Mouse (Mus musculus) hindlimb bud, embryonic 11.5 days (tissue): ENCODE data around the gene Sox10.

Source experiments
- DNase-seq: peaks from one replicate; pipeline ENCODE4 v3.0.0-alpha.2; 2012; ENCODE audit warnings: low read depth, low spot score; ENCODE audit errors: extremely low spot score

Sox10 gene

DNA sequence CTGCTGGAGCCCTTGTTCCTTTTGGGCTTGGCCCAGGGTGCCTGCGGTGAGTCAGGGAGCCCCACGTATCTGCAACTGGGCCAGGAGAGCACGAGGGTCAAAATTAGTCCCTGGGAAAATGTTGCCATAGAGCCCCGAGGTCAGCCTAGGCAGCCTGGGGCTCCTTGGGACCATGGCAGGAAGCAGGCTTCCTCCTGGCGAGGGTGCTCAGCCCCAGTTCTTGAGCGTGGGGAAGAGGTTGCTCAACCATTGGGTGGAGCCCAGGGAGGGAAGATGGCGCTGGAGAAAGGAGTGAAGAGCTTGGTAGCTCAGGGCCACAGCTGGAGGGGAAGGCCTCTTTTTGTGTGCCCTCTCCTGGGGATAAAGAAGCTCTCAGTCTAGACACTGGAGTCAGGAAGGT is 2.7 kb downstream of the Sox10 start:
- DNase-seq = no peak

DNA sequence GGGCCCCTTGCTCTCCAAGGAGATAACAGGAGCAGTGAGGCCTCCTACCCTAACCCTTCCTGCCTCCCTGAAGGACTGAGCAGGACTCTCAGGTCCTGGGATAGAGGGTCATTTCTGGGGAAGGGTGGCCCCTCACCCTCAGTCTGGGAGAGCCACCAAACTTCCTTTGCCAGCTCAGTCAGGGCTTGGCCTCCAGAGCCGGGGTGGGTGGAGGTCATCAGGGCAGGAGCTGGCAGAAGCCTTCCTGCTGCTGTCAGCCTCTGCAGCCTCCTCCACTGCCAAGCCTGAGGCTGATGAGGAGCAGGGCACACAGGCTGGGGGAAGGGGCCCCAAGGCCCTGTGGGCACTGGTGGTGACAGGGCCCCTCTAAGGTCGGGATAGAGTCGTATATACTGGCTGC is 9.5 kb downstream of the Sox10 start:
- no peak for DNase-seq

DNA sequence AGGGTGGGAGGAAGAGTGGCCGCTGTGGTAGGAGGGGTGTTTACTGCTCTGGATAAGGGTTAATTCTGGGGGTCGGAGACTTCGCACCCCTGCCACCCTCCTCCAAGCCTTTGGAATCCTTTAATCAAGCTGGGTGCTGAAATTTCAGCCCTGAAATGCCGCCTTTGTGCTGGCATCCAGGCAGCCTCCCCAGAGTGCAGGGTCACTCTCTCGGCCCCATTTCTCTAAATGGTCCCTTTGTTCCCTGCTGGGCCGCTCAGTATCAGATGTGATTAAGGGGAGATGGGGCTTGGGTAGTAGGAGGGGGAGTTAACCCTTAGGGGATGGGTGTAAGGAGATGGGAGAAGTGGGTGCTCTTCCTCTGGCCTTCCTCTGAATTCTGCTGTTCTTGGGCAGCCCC is 12.3 kb downstream of the Sox10 start:
- no peak for DNase-seq

DNA sequence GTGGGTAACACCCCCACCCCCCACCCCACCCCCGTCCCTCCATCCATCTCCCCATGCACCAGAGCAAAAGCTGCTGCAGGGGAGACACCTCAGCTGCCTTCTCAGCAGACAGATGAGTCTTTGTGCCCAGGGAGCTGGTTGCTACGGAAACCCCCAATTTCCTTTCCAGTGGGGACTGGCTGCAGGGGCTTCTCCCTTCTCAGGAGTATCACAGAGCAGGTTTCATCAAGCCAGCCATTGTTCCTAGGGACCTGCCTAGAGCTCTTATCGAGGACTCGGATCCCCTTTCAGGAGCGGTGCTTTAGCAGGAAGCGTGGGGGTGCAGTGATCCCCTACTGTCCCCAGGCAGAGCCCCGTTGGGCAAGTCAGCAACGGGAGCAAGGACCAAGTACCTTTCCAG is 13.2 kb downstream of the Sox10 start:
- DNase-seq = no peak

DNA sequence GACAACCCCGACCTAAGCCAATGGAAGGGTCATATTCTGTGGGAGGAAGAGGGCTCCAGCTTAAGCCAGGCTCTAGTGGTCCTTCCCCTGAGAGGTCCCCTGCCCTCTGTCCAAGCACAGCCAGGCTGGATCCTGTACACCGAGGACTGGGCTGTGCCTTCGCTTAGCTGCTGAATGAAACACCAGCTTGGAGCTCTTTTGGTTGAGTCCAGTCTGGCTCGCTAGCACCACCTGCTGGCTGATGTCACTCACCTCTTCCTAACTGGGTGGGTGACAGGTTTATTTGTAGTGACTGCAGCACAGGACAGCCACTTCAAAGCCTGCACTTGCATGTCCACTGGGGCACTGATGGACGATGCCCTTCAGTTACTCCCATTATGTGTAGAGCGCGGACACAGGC is 16.5 kb downstream of the Sox10 start:
- DNase-seq = peak; percentile 70

DNA sequence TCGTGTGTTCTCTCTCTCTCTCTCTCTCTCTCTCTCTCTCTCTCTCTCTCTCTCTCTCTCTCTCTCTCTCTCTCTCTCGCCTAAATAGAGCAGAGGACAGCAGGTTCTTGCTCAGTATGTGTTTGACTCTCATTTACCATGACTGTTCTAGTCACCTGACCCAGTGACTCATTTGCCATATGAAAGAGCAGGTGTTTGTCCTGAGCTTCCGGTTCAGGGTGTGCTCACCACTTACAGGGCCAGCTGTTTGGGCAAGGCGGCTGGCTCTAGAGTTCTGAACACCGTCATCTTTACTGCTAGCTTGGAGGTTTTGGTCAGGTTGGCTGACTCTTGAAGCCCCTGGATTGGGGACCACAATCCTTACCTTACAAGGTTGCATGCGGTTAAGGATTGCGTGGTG is 19.5 kb downstream of the Sox10 start:
- no peak for DNase-seq

DNA sequence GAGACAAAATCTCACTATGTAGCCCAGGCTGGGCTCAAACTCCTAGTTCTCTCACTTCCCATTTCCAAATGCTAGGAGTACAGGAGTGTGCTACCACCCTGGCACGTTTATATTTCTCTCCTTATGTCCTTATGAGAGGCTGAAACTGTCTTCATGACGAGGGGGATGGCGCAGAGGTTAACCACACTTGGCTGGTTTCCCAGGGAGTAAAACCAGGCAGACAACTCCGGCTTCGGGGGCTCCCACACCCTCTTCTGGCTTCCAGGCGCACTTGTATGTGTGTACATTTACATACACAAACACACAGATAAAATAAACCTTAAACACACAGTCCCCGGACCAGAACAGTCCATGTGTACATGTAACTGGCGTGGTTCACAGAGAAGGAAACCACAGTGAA is 21.0 kb downstream of the Sox10 start:
- DNase-seq = no peak

DNA sequence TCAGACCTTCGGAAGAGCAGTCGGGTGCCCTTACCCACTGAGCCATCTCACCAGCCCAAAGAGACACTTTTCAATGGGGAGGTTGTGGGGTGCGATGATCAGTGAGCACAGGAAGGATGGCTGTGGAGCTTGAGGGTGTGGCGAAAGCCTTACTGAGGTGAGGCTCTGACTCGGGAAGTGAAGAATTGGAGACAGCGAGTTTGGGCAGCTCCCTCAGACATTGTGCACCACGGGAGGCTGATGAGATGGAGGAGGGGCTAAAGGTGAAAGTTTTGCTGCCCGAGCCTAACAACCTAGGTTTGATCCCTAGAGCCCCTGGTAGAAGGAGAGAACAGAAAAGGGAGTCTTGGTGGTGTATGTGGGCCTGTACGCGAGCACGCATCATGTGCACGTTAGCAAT is 21.7 kb downstream of the Sox10 start:
- DNase-seq = no peak

DNA sequence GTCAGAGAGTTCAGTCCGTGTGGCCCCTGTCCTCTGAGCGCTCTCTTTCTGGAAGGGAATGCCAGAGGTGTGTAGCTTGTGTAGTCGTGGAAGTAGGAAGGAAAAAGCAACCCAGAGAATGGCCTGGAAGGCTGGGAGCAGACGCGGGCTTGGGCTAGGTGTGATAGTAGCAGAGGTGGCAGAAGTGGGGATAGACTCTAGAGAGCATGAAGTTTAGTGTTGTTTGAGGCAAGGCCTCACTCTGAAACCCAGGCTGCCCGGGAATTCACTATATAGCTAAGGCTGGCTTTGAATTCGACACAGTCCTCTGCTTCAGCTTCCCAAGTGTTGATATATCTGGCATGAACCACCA is 23.5 kb downstream of the Sox10 start:
- DNase-seq = no peak

DNA sequence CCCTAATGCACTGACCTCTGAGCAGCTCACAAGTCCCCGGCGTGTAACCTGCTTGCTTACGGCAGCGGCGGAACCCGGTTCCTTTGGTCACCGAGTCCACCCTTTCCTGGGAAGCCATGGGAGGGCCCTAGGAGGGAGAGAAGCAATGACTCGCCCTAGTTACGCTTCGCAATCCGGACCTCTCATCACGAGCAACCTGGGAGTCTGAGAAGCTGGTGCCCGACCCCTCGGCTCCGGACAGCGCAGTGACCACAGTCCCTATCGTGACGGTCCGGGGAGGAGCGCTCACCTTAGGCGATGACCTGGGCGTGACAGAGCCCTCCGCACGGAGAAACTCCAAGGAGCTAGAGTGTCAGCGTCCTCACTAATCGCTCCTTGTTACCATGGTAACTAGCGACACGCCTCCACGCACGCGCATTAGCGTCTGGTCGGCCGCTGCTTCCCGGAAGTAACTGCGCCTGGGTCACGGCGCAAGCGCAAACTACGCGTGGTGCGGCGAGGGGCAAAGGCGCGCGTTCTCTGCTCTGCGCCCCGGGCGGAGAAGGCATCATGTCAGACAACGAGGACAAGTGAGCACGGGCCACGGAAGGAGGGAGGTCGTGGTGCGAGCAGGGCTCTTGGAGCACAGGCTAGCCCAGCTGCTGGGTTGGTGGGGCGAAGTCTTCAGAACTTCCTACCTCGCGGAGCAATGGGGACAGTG is 24.0 kb downstream of the Sox10 start, which contains the start of the genes Polr2f and 1700088E04Rik:
Gene Polr2f, plus strand, starts transcription at position 144 of the 700 bp plus-strand sequence.
Gene 1700088E04Rik, minus strand, starts transcription at position 388 of the 700 bp plus-strand sequence.
- DNase-seq = peak; percentile 90

DNA sequence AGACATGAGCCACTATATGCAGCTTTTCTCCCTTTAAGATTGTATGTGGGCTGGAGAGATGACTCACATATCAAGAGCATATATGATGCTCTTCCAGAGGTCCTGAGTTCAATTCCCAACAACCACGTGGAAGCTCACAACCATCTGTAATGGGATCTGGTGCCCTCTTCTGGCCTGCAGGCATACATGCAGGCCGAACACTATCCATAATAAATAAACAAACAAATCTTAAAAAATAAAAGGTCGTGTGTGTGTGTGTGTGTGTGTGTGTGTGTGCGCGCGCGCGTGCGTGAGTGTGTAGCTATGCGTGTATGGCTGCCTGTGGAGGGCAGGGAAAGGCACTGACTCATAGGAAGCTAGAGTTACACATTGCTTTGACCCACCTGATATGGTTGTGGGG is 25.4 kb downstream of the Sox10 start:
- no peak for DNase-seq

DNA sequence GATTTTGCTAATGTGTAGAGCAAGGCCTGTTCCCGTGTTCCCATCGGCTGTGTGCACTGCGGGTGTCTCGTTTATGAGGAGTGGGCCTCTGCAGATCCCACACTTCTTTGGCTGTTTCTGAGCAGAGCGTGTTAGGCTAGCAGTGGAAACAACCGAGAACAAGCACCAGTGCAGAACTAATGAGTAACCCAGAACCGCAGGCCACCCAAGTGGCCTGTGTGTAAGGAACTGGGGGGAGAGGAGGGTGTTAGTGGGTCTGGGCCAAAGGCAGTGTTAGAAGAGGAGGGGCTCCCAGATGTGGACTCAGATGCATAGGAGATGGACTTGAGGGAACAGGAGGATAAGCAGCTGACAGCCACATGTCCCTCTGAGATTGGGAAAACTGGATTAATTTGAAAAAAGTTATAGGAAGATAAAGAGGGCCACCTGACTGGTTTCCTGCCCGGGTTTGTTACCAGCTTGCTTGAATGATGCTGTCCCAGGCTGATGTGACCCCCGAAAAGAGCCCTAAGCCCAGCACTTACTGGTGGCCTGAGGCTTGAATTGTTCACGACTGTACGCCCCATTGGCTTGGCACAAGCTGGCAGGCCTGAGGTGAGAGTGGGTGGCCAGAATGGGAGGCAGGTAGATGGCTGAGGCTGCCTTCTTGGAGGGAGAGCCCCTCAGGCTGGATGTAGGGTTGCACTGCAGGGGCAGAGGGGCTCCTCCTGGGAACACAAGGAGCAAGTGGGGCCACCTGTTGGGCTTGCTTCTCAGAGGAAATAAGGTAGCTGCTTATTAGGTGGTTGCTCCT is 29.1 kb downstream of the Sox10 start:
- no peak for DNase-seq

DNA sequence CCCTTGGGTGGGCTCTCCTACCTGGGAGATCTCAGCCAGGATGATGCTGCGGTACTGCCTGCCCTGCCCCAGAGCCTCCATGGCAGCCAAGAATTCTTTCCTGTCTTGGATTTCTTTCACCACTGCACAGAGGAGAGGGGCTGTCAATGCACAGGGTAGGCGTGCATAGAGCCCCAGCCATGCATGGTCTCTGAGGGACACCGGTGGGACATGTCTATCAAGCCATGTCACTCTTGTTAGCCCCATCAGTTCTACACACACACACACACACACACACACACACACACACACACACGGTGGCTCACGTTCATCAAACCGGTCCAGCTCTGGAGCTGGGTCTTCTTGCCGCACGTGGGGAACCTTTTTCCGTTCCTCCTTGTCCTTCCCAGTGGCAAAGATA is 29.7 kb downstream of the Sox10 start:
- DNase-seq = no peak

DNA sequence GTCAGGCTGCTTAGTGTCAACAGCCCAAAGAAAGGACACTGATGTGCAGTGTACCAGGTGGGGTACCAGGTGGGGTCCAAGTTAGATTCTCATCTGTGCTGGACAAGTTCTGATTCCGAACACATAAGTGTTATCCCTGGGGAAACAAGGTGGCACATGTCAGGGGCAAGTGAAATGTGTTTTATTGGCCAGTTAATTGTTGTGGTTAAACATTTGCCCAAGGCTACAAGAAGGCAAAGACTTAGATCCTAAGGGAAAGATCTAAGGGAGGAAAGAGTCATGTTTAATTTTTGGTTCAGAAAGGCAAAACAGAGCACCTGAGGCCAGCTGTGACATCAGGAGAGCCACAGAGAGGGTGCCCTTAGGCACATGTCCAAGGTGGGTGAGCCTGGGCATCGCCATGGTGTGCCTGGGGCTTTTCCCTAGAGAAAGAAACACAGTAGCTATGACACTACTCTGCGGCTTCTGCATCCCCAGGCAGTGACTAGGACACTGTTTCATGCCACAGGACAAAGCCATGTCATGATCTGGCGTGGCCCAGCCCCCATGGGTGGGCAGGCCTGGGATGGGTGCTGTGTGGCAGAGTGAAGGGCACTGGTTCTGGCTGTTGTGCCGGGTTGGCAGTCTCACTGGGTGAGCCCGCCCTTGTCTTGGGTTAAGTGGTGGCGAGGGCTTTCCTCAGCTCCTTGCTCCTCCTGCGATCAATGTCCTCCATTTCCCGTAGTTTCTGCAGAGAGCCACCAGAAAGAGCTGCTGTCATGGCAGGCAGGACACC is 30.4 kb downstream of the Sox10 start:
- DNase-seq = no peak

DNA sequence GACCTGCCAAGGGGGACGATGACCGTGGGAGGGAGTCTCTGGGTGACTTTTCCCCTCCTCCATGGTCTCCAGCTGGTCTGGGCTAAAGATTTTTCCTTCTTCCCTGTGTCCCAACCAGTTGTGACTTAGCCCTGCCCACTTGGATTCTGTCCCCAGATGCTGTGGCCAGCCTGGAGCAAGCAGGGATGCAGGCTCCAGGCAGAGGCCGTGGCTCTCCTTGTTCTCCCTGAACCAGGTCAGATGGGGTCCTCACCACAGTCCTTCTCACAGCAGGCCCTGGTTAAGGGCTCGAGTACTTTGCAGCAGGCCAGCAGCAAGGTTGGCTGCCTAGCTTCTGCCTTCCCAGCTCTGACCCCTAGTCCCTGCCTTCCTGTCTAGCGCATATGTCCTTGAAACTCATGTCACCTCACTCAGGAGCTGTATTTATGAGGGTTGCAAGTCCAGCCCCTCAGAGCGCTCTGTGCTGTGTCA is 31.8 kb downstream of the Sox10 start:
- DNase-seq = no peak

DNA sequence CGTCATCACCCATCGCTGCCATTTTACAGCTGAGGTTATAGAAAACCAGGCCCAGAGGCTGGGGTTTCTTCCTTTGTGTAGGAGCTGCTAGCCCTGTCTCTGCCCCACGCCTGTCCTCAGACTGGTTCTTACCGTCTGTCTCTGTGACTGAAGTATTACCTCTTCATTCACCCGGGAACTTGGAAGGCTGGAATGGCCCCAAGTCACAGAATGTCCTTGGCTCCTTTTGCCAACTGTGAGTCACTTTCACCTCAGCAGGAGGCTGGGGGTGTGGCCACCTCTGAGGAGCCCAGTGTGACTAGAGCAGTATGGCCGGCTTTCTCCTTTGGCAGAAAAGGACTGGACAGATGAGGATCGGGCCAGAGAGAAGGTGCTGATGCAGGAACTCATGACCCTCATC is 33.6 kb downstream of the Sox10 start:
- no peak for DNase-seq

DNA sequence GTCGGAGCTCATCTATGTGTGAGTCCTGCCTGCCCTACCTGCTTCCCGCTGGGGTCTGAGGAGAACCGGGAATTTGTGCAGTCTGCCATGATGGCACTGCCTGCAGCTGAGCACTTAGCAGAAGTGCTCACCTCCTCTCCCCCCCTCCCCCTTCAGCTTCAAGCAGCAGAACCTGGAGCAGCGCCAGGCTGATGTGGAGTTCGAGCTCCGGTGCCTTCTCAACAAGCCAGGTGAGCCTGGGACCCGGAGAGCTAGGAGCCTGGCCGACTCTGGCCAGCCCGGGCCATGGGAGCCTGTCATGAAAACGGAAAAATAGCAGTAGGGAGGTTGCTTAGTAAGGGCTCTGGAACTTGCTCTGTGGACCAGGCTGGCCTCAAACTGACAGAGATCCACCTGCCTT is 34.3 kb downstream of the Sox10 start:
- DNase-seq = no peak

DNA sequence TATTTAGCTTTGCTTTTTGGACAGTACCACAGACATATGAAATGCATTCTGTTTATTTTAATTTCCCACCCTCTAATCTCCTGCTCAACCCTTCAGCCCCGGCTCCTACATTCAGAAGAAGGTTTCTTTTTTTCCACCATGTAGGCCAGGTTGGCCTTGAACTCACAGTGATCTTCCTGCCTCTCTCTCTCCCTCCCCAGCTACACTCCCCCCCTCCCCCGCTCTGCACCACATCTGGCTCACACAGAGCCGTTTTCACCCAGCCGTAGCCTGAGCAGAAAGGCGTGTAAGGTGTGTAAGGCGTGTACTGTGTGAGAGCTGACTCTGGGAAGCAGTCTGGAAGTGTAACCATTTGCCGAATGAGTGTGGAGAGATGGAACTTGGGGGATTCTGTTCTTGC is 35.7 kb downstream of the Sox10 start:
- no peak for DNase-seq

DNA sequence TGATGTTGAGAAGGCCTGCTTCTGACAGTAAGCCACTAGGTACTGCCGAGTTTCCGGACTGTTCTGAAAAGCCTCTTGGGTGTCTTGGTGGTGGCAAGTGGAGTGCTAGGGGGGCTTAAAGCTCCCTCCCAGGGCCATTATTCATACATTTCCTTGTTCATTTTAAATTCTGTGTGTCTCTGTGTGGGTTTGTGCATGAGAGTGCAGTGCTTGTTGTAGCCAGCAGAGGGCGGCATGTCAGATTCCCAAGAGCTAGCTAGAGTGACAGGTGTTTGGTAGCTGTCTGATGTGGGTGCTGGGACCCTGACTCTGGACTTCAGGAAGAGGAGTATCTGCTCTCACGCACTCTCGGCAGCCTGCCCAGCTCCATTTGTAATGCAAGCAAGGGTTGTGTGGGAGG is 36.8 kb downstream of the Sox10 start:
- DNase-seq = no peak

DNA sequence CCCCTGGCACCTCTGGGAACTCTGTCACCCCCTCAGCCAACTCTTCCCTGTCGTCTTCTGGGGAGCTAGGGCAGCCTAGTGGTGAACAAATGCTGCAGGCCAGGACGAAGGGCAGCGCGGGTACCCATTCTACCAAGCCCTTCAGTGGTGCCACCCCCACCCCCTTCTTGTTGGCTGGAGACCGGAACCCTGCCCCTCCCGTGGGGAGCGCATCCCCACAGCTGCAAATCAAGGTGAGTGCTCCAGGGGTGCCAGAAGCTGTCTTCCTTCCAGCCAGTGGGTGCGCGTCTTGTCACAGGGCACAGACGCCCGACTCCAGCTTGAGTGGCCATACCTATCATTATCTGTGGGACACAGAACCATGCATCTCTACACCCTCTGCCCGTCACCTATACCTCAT is 37.9 kb downstream of the Sox10 start:
- DNase-seq = no peak

DNA sequence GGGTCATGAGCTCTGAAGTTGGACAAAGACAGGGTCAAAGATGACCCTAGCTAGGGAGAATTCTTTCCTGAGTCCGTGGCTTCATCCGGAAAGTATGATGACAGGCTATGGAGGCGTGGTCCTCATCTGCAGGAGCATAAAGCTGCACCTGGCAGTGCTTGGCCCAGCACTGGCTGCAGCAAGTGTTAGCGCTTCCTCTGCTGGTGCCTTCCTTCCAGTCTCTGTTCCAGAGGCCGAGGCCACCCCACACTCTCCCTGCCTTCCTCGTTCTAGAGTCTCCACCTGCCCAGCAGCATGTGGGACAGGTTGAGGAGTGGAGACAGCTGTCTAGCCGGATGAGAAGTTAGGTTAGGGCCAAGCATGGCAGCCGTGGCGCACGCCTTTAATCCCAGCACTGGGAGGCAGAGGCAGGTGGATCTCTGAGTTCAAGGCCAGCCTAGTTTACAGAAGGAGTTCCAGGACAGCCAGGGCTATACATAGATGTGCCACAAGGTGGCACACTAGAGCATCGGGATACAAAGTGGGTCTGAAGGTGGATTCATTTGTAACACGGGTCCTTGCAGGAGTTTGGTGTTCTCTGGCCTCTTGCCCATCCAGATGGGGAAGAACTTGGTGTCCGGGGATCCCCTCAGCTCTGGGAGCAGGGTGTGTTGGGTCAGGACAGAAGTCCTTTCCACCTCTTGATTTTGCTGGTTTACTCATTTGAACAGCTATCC is 38.7 kb downstream of the Sox10 start:
- peak; percentile 56 for DNase-seq
